Mouse (Mus musculus): ENCODE data around the gene Clpb.

Gene Clpb

DNA sequence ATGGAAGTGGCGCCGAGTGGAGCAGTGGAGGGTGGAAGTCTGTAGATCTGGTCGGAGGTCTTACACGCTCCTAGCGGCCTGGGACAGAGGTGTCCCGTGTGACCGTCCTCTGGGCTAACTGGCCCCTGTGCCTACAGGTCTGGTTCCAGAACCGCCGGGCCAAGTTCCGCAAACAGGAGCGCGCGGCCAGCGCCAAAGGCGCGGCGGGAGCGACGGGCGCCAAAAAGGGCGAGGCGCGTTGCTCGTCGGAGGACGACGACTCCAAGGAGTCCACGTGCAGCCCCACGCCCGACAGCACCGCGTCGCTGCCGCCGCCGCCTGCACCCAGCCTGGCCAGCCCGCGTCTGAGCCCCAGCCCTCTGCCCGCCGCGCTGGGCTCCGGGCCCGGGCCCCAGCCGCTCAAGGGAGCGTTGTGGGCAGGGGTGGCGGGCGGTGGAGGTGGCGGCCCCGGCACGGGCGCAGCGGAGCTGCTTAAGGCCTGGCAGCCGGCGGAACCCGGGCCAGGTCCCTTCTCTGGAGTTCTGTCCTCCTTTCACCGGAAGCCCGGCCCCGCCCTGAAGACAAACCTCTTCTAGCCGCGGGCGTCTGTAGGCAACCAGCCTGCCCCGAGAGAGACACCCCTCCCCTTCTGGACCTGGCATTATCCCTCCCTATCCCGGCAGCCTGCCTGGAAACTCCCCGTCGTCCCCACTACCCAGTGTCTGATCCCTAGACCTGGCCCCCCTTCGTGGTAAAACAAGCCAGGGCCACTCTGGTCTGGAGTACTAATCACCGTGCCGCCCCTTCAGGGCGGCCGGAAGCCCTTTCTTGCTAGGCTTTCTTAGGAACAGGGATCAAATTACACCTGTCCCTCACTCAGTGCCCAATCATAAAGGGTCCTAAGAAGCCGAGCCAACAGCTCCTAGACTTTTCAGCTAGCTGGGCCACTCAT lies 158.4 kb downstream of the Clpb start:
- DNase-seq (ENCODE audit: low spot score): peak; percentile 49

DNA sequence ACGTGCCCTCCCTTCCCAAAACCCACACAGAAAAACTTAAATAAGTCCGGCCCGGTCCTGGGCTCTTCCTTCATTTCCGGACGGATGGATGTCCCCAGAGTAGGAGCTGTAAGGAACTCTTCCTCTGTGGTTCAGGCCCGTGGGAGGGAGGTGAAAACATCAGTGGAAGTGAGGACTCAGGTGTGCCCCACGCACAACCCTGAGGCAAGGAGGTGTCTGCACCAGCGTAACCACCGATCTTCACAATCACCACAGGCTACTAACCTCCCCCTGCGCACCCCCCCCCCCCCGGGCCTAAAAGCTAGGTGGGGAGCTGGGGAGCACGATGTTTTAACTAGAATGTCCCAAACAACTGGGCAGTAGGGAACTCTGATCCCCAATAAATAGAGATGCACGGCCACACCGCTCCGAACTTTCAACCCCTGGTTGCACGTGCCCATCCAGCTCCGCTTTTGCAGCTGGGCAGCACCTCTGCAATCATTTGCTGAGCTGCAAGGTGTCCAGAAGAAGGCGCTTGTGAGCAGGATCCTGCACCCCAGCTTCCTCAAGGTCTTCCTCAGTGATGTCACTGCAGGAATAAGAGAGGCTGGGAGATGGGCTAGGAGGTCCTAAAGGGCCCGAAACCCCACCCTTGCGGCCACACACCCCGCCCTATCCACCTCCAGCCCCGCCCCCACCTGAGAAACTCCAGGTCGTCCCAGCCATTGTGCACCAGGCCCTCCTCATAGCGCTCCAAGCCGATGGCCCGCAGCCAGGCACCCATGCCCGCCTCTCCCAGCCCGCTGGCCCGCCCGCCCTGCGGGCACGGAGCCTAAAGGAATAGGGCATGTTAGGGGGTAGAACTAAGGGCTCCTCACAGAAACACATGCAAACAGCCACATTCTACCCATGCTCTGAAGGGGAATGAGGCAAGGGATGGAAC lies 159.7 kb downstream of the Clpb start:
- DNase-seq (ENCODE audit: low spot score): no peak

DNA sequence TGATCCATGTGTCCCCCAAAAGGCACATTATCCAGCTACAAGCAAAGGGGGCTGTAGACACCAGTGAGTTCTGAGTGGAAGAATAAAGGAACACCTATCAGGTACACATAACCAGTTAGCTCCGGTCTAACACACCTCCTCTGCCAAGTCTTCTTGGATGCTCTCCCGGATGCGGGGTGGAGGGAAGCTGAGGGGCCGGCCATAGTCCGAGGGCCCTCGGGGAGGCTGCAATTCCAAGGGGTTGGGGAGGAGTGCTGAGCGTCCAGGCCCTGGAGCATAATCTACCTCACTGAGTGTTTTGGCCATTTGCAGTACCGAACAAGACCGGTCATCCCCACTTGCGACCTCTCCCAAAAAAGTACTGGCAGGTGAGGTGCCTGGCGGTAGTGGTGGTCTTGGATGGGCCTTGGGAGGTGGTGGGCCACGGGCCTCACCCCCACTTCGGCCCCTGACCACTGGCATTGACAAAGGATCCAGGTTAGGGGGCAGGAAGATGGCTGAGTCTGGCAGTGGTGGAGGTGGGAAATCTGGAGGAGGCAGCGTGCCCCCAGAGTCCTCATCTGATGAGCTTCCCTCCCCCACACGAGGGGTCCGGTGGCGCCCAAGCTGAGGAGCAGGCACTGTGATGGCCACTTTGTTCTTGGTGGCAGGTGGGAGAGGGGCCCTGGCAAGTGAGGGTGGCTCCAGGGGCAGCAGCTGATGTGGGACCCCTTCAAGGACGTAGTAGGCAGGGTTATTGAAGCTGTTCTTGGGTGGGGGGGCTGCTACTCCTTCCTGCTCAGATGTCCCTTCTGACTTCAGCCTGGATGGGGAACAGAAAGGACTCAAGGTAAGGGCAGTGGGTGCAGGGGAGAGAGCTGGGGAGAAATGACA lies 160.6 kb downstream of the Clpb start:
- DNase-seq (ENCODE audit: low spot score): no peak

DNA sequence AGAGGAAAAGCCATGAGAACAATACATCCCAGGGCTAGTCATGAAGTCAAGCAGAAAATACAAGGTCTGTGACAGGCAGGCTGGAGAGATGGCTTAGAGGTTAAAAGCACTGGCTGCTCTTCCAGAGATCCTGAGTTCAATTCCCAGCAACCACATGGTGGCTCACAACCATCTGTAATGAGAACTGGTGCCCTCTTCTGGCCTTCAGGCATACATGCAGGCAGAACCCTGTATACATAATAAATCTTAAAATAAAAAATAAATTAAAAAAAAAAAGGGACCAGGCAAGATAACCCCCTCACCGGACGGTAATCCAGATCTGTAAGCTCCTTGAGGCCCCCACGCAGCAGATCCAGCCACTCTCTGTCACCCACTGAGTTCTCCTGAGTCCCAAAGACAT lies 166.9 kb downstream of the Clpb start:
- no peak for DNase-seq (ENCODE audit: low spot score)

DNA sequence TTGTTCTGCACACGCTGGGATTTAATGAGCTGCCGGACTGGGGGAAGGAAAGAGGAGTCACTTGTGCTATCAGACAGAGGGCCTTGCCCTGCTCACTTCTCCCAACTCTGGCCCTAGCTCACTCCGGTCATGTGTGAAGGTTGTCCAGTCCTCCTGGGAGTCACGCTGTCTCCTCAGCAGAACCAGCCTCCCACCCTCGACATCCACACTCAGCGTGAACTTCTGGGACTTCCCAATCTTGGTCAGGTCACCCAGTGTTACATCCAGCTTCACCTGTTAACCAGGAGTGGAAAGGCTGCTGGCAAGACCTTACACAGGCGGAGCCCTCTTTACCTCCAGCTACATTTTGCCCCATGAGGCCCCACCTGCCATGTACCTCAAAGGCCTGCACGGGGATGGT lies 168.0 kb downstream of the Clpb start:
- no peak for DNase-seq (ENCODE audit: low spot score)

DNA sequence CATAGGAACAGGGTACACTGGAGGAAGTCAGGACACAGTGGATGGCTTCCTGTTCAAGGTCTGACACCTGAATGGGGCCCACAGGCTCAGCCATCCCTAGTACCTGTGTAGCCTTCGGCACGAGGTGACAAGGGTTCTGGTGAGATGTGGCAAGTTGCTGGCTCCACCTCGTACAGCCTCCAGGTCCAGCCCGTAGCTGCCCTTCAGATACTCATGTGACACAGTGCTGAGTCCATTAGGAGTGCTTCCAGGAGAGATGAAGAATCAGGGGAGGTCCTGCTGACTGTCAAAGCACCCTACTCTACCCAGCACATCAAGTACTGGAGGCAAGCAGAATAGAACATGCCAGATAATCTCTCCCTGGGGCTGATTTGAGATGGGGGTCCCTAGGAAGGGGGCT lies 168.9 kb downstream of the Clpb start:
- no peak for DNase-seq (ENCODE audit: low spot score)

DNA sequence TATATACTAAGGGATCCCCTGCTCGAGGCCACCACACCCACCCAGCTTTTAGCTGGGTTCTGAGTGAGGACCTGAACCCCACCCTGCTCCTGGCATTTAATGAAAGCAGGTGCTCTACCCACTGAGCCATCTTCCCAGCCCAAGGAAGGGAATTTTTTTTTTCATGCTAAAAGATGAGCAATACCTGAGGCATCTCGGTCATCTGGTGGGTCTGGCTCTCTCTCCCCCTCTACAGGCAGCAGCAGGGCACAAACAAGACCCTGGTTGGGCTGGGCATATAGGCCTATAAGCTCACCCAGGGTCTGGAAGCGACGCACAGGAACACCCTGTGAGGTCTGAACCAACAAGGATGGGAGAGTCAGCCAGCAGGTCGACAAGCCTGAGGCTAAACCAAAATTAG lies 169.9 kb downstream of the Clpb start:
- DNase-seq (ENCODE audit: low spot score): no peak

DNA sequence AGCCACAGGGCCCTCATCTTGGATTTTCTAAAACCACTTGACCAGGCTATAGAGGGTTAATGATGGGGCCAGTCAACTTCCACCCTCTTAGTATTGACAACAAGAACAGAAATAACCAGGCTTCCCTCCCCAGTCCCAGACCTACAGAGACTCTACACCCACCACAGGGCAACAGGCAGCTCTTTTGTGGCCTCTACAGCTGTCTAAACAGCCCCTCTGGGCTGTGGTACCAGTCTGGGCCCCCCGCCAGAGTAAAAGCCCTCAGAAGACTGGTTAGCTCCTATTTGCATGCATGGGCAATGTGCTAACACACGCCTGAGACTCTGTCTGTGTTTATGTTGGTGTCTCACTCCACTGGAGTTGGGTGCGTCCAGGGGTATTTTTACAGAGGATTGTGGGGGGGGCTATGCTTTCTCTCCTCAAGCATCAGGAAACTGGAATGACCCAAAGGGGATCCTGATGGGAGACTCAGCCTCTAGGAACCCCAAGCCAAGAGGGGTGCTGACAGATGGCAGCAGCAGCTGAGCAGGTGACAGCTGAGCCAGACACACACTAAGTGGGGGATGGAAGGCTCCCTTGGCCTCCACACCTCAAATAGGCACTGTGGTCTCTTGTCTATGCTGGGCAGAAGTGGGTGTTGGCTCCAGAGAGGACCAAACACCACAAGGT lies 170.6 kb downstream of the Clpb start:
- DNase-seq (ENCODE audit: low spot score): no peak

DNA sequence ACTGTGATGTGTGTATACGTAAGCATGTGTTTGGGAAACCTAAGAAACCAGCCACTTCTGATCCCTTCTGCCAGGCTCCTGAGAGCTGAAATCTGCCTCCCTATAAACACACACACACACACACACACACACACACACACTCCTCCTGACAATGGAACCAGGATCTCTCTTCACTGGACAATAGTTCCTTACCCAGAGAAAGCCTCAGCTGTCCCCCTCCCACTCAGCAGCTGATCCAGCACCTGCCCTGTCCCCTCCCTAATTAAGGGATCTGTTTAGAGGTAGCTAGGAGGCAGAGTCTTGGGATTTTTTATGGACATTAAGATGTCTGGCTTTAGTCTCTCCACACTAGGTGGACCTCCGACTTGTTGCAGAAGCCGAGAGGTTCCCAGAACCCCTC lies 171.5 kb downstream of the Clpb start:
- DNase-seq (ENCODE audit: low spot score): no peak

DNA sequence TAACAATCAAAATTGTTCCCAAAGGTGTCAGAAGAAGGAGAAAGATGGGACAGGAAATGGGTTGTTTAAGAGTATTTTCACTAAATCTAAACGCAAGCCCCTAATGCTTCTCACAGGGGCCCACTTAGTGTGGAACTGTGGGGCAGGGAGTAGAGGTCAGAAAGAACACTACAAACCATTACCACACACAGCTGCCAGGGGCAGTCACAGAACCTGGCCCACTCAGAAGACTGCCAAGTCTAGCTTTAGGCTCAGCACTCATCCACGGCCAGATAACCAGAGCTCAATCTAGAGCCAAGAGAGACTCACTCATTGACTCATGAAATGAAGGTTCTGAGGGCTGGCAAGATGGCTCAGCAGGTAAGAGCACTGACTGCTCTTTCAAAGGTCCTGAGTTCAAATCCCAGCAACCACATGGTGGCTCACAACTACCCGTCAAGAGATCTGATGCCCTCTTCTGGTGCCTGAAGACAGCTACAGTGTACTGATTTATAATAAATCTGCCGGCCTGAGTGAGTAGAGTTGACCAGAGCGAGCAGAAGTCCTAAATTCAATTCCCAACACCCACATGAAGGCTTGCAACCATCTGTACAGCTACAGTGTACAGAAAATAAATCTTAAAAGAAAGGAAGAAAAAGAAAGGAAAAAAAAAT lies 172.2 kb downstream of the Clpb start:
- DNase-seq (ENCODE audit: low spot score): no peak

DNA sequence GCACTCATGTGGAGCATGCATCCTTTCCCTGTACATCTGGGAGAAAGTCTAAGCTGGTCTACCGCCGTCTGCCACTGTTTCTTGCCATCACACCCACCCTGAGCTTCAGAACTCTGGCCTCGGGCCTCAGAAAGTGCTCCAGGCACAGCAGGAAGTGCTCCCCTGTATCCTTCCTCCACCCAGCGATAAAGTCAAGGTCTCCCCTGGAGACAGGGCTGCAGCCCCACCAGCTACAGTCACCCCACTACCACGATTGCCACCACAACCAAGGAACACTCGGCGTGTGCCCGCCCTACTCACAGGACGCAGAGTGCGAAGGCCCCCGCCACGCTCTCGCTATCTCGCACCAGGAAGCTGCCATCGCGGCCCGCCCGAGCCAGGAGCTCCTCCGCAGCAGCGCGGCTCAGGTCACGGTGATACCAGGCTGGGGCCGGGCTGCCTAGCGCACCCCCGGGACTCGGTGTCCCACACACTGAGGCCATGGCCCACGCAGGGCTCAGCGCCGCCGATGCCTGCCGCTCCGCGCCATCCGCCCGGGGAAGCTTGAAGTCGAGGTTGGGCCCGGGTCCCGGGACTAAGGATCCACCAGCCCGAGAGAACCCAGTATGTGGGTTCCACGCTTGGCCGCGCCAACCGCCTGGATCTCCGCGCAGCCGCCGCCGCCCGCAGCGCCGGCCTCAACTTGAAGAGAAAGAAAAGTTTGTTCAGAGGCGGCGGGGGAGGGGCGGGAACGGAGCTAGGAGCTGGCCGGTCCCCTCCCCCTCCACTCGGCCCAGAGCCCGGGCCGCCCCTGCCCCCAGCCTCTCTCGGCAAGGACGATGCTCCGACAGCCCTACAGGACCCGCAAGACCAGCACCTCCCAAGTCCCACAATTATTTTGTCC lies 173.1 kb downstream of the Clpb start:
- DNase-seq (ENCODE audit: low spot score): peak; percentile 48

DNA sequence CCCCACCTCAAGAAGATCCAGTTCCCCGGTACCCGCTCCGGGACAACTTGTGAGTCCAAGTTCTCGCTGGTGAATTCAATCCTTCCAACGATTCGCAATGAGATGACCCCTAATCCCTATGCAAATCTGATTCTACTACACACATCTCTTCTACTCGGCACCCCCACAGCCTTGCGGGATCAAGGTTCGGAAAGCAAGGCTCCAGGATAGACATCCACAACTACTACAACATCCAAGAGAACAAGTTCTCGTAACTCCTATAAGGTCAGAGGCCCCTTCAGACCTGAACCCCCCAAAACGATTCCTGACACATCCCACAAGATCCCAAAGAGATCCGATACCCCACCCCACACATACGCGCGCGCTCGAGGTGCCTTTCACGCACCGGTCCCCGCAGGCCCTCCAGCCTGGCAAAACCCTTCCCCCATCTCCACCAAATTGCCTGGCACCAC lies 173.7 kb downstream of the Clpb start:
- no peak for DNase-seq (ENCODE audit: low spot score)

DNA sequence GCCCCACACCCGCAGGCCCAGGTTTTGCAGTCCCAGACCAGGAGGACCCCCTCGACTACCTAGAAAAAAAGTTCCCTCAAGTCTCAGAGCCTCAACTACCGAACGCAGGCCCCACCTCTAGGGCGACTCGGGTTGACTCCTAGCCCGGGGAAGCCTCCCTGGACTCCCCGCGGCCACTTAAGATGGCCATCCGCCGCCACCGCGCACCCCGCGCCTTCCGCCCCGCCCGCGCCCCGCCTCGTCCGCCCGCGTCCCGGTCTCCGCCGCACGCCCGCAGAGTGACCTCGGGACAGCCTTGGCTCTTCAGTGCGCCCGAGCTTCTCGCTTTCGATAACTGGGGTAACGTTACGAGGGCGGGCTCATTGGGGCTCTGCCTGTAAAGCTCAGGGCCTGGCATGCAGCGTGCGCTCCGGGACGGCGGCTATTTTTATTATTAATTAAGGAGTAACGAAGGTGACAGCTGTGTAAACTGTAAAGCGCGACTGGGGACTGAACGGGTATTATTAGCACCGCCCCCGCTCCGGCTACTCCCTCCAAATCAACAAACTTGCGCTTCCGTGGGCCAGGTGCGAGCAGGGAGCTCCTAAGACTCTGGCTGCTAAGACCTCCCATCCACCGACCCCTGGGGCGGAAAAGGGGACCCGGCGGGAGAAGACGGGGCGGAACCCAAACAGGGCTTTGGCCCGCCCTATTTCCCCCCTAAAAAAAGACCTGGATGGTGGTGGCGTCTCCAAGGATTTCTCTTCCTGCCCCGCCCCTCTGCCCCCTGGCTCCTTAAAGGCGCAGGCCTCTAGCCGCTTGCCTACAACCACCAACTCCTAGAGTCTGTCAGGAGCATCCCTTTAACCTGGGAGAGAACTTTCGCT lies 174.4 kb downstream of the Clpb start, which contains the start of gene Inppl1:
TSS of gene Inppl1 (minus strand) at position 624 of the 866 bp plus-strand sequence.
- DNase-seq (ENCODE audit: low spot score): peak; percentile 66

DNA sequence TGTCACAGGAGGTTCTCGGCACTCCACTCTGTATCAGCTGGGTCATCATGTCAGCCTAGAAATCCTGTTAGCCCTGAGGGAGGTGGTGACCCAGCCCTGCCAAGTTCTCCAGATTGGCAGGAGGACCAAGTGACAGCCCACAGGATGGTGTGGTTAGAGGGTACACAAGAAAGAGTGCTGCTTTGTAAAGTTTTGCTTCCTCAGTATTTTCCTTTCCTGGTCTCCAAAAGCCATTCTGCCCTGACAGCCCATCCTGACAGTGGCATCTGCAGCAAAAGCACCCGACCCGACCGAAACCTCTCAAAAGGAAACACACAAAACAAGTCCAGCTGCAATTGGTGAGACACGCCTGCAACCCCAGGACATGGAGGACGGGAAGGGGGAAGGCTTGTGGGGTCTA lies 180.8 kb downstream of the Clpb start:
- DNase-seq (ENCODE audit: low spot score): no peak
